Mouse (Mus musculus): ENCODE data around the gene Nfya.
A peak's percentile ranks its signal among the peaks of the same experiment; 100 is the strongest.
"Not testable (repeated sequence)": the region's sequence is repeated elsewhere in the genome, so short reads cannot be mapped to it uniquely, and the experiment has no call there.

The Nfya gene

GRCm38 (mm10) chr17:48392616-48393015 lies 17.1 kb downstream of the Nfya start:
- peak; percentile 55 to 76 for DNase-seq (ENCODE audit: low spot score in 2 of 2)

- no peak for DNase-seq (ENCODE audit: low spot score in 2 of 2)
Observed at GRCm38 (mm10) chr17:48391446-48391845, 18.3 kb downstream of the Nfya start.

GRCm38 (mm10) chr17:48389442-48389841 lies 20.3 kb downstream of the Nfya start:
- DNase-seq (ENCODE audit: low spot score in 2 of 2), result no peak

GRCm38 (mm10) chr17:48388666-48389065 lies 21.0 kb downstream of the Nfya start:
- no peak for DNase-seq (ENCODE audit: low spot score in 2 of 2)

GRCm38 (mm10) chr17:48385786-48386461 lies 23.8 kb downstream of the Nfya start:
- DNase-seq (ENCODE audit: low spot score in 2 of 2), result no peak

GRCm38 (mm10) chr17:48379050-48379449 lies 30.7 kb downstream of the Nfya start:
- no peak for DNase-seq (ENCODE audit: low spot score in 2 of 2)

- DNase-seq (ENCODE audit: low spot score in 2 of 2), result peak; percentile 43 to 46
Observed at GRCm38 (mm10) chr17:48376102-48376501, 33.6 kb downstream of the Nfya start.

GRCm38 (mm10) chr17:48372987-48373386 lies 36.7 kb downstream of the Nfya start:
- peak; percentile 22 to 53 for DNase-seq (ENCODE audit: low spot score in 2 of 2)

GRCm38 (mm10) chr17:48371621-48372020 lies 38.1 kb downstream of the Nfya start:
- DNase-seq (ENCODE audit: low spot score in 2 of 2), result no peak

- no peak for DNase-seq (ENCODE audit: low spot score in 2 of 2)
Observed at GRCm38 (mm10) chr17:48366806-48367205, 42.9 kb downstream of the Nfya start.

- no peak for DNase-seq (ENCODE audit: low spot score in 2 of 2)
Observed at GRCm38 (mm10) chr17:48365511-48366155, 44.1 kb downstream of the Nfya start.

- no peak for DNase-seq (ENCODE audit: low spot score in 2 of 2)
Observed at GRCm38 (mm10) chr17:48363421-48363965, 46.2 kb downstream of the Nfya start.

- no peak for DNase-seq (ENCODE audit: low spot score in 2 of 2)
Observed at GRCm38 (mm10) chr17:48362966-48363365, 46.7 kb downstream of the Nfya start.

- DNase-seq (ENCODE audit: low spot score in 2 of 2), result no peak
Observed at GRCm38 (mm10) chr17:48362346-48362745, 47.4 kb downstream of the Nfya start.

- DNase-seq (ENCODE audit: low spot score in 2 of 2), result no peak
Observed at GRCm38 (mm10) chr17:48360462-48360861, 49.2 kb downstream of the Nfya start.

- no peak for DNase-seq (ENCODE audit: low spot score in 2 of 2)
Observed at GRCm38 (mm10) chr17:48359616-48360015, 50.1 kb downstream of the Nfya start, which contains the start of gene Treml1. Gene Treml1 (plus strand): TSS chr17:48359916.

- no peak for DNase-seq (ENCODE audit: low spot score in 2 of 2)
Observed at GRCm38 (mm10) chr17:48357892-48358291, 51.8 kb downstream of the Nfya start.

- no peak for DNase-seq (ENCODE audit: low spot score in 2 of 2)
Observed at GRCm38 (mm10) chr17:48355822-48356221, 53.9 kb downstream of the Nfya start.

- not testable (repeated sequence) for DNase-seq (ENCODE audit: low spot score in 2 of 2)
Observed at GRCm38 (mm10) chr17:48352976-48353375, 56.7 kb downstream of the Nfya start.

- DNase-seq (ENCODE audit: low spot score in 2 of 2), result no peak
Observed at GRCm38 (mm10) chr17:48350681-48351193, 59.0 kb downstream of the Nfya start.

- no peak for DNase-seq (ENCODE audit: low spot score in 2 of 2)
Observed at GRCm38 (mm10) chr17:48347287-48347686, 62.4 kb downstream of the Nfya start.

GRCm38 (mm10) chr17:48346834-48347233 lies 62.9 kb downstream of the Nfya start:
- no peak for DNase-seq (ENCODE audit: low spot score in 2 of 2)

GRCm38 (mm10) chr17:48346231-48346630 lies 63.5 kb downstream of the Nfya start, which contains the start of gene Trem2:
Gene Trem2 (plus strand): TSS chr17:48346401.
- no peak for DNase-seq (ENCODE audit: low spot score in 2 of 2)

All from right cerebral cortex, postnatal 36 days (tissue).